Mouse (Mus musculus) heart, embryonic 13.5 days (tissue): ENCODE results near the gene Jag1. TPM values are rescaled to one million over a fixed set of nuclear protein-coding genes. Genes with fewer than 3 reads are reported as not detected.

ENCODE experiments used
- ATAC-seq: fragments of 200-750 bp; cut with Nextera tagmentation; 2 replicates; pipeline ENCODE4 v1.8.0; 2017; ENCODE audit warnings: moderate TSS enrichment; ENCODE audit not compliant: insufficient number of reproducible peaks, low FRiP score, low TSS enrichment; ENCODE audit errors: extremely low read depth
- H3K27ac ChIP-seq: fragments of 300-500 bp; sonication (generic); replicated peaks from 2 replicates; pipeline ENCODE4 v1.5.1; 2015; ENCODE audit warnings: moderate library complexity, mild to moderate bottlenecking, inconsistent platforms
- H3K27me3 ChIP-seq: fragments of 300-500 bp; sonication (generic); replicated peaks from 2 replicates; pipeline ENCODE4 v1.6.1; 2015; ENCODE audit warnings: mild to moderate bottlenecking, inconsistent platforms
- H3K36me3 ChIP-seq: fragments of 300-500 bp; sonication (generic); 2 replicates; pipeline ENCODE4 v1.6.1; 2015; ENCODE audit warnings: mild to moderate bottlenecking, inconsistent platforms
- H3K4me1 ChIP-seq: fragments of 300-500 bp; sonication (generic); 2 replicates; pipeline ENCODE4 v1.6.1; 2015; ENCODE audit warnings: inconsistent platforms
- H3K4me2 ChIP-seq: fragments of 300-500 bp; sonication (generic); 2 replicates; pipeline ENCODE4 v1.6.1; 2015; ENCODE audit warnings: inconsistent platforms, mild to moderate bottlenecking, moderate library complexity
- H3K4me3 ChIP-seq: fragments of 300-500 bp; sonication (generic); 2 replicates; pipeline ENCODE4 v1.5.1; 2015; ENCODE audit warnings: moderate library complexity, mild to moderate bottlenecking, inconsistent platforms
- H3K9ac ChIP-seq: fragments of 300-500 bp; sonication (generic); 2 replicates; pipeline ENCODE4 v1.6.1; 2015; ENCODE audit warnings: inconsistent platforms, mild to moderate bottlenecking, moderate library complexity
- H3K9me3 ChIP-seq: fragments of 300-500 bp; sonication (generic); 2 replicates; pipeline ENCODE4 v1.6.1; 2016; ENCODE audit warnings: inconsistent platforms
- WGBS: fragments of 180-500 bp; shearing (Covaris S2); methylation state at CpG from one replicate; pipeline ENCODE4 v1.1.7; 2015; ENCODE audit warnings: mixed read lengths; 5-methylcytosine and 5-hydroxymethylcytosine counted together
- polyA plus RNA-seq: library from polyadenylated mRNA; unstranded; fragments of >200 nt; fragmentation: Nextera tagmentation; extraction: Ambion mirVana; gene quantifications from 2 replicates; pipeline ENCODE4 v1.2.1, GENCODE M21; 2015

Jag1 gene
- 12.0 and 12.6 TPM in 2 replicates for polyA plus RNA-seq

GRCm38 (mm10) chr2:137116025-137116674 is at the start of gene Jag1:
Gene Jag1 (minus strand): TSS chr2:137116644.
- H3K9ac ChIP-seq = peak within 1 kb of the TSS; percentile 92
- peaks cover 34% of the 10 kb centered on the region for H3K4me1 ChIP-seq
- WGBS = 0% methylated on average over 56 of the region's 59 CpGs
- peak within 1 kb of the TSS; percentile 94 for H3K4me2 ChIP-seq
- no peaks in the 10 kb centered on the region for H3K27me3 ChIP-seq
- no peak for ATAC-seq
- H3K4me3 ChIP-seq = peak within 1 kb of the TSS; percentile 79
- no peaks in the 10 kb centered on the region for H3K9me3 ChIP-seq
- H3K27ac ChIP-seq = peak within 1 kb of the TSS; percentile 98
- no peaks in the 10 kb centered on the region for H3K36me3 ChIP-seq

GRCm38 (mm10) chr2:137156018-137156417 is 39.6 kb upstream of the Jag1 start:
- WGBS = 64% methylated on average over 1 of the region's 1 CpGs
- no peak for ATAC-seq
- no peak overlapping the region for H3K9ac ChIP-seq
- 0 out of 2 replicates have a peak, but pooled peaks cover 5% of the 10 kb centered on the region for H3K4me1 ChIP-seq
- no peak overlapping the region for H3K27ac ChIP-seq
- H3K9me3 ChIP-seq = no peaks in the 10 kb centered on the region
- no peak overlapping the region for H3K4me3 ChIP-seq
- no peaks in the 10 kb centered on the region for H3K36me3 ChIP-seq
- H3K4me2 ChIP-seq = no peak overlapping the region
- no peaks in the 10 kb centered on the region for H3K27me3 ChIP-seq

DNA sequence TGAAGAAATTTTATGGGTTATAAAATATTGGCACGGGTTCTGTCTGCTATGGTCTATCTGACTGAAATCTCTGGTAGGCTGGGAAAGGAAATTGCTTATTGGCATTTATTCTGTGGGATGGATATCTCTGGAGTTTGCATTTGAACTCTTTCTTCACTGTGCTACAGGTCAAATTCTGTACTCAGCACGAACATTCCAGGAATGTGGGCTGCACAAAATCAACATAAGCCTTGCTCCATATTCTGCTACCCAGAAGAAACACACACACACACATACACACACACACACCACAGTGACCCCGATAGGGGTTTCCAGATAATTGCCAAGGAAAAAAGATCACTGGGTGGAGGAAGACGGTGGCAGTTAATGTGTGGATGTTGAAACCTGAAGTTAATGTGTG is 37.4 kb upstream of the Jag1 start:
- Histone ChIP-seq H3K27ac (no peak overlapping the region), H3K36me3 (no peaks in the 10 kb centered on the region), H3K9me3 (no peaks in the 10 kb centered on the region), H3K4me2 (no peak overlapping the region), H3K27me3 (no peaks in the 10 kb centered on the region), H3K4me3 (no peak overlapping the region), H3K9ac (no peak overlapping the region), H3K4me1 (0 out of 2 replicates have a peak, but pooled peaks cover 5% of the 10 kb centered on the region)
- ATAC-seq = no peak
- WGBS = 19% methylated on average over 4 of the region's 4 CpGs

DNA sequence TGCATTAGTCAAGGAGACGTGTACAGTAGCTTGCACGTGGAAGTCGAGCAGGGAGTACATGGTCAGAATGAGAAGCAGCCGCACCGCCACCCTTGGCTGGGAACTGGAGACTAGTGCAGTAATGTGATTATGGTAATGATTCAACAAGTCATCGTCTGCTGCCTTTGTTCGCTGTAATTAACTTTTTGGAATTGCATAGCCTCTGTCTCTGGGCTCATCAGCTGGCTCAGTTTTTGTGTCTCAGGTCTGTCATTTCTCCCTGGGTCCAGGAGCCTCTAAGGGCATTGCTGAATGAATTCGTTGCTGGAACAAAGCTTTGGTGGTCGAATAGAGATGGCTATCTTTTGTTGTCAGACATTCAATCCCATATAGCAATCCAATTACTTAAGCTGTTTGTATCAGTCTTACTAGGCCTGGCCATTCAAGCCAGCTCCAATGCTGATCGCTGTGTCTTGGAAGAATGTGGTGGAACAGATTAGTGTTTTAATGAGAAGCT is 36.8 kb upstream of the Jag1 start:
- 82% methylated on average over 10 of the region's 10 CpGs for WGBS
- ATAC-seq = no peak

GRCm38 (mm10) chr2:137150953-137151352 is 34.5 kb upstream of the Jag1 start:
- Histone ChIP-seq H3K36me3 (no peaks in the 10 kb centered on the region), H3K9ac (no peak overlapping the region), H3K9me3 (no peaks in the 10 kb centered on the region), H3K4me1 (0 out of 2 replicates have a peak, but pooled peaks cover 5% of the 10 kb centered on the region), H3K4me2 (no peak overlapping the region), H3K27me3 (no peaks in the 10 kb centered on the region), H3K27ac (no peak overlapping the region), H3K4me3 (no peak overlapping the region)
- 86% methylated on average over 3 of the region's 3 CpGs for WGBS
- no peak for ATAC-seq

More for the DNA sequence above, 36.8 kb upstream of the Jag1 start:
- Histone ChIP-seq H3K4me3 (no peak overlapping the region), H3K4me2 (no peak overlapping the region), H3K9ac (no peak overlapping the region), H3K4me1 (0 out of 2 replicates have a peak, but pooled peaks cover 5% of the 10 kb centered on the region), H3K9me3 (no peaks in the 10 kb centered on the region), H3K36me3 (no peaks in the 10 kb centered on the region), H3K27ac (no peak overlapping the region), H3K27me3 (no peaks in the 10 kb centered on the region)

- Histone ChIP-seq H3K4me3 (no peak overlapping the region), H3K4me1 (no peaks in the 10 kb centered on the region), H3K27ac (no peak overlapping the region), H3K9ac (no peak overlapping the region), H3K36me3 (no peaks in the 10 kb centered on the region), H3K9me3 (no peaks in the 10 kb centered on the region), H3K4me2 (no peak overlapping the region), H3K27me3 (no peaks in the 10 kb centered on the region)
- ATAC-seq = no peak
- 80% methylated on average over 2 of the region's 2 CpGs for WGBS
These were observed 30.7 kb upstream of the Jag1 start for GRCm38 (mm10) chr2:137146938-137147666.

DNA sequence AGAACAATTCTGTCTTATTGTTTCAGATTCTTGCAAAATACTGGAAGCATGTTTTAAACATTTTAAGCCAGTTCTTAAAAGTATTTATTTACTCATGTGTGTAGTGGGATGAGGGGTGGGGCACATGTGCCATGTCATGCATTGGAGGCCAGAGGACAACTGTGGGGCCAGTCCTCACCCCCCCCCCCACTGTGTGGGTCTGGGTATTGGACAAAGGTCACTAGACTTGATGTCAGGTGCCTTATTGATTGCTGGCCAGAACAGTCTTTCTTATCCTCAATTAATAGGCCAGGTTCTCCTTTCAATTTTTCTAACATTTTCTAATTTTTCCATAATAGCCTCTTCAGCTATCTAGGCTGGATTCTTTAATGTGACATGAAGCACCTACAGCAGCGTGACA is 21.6 kb upstream of the Jag1 start:
- no peak overlapping the region for H3K4me2 ChIP-seq
- H3K4me1 ChIP-seq = 0 out of 2 replicates have a peak, but pooled peaks cover 4% of the 10 kb centered on the region
- H3K4me3 ChIP-seq = no peak overlapping the region
- no peaks in the 10 kb centered on the region for H3K9me3 ChIP-seq
- no peaks in the 10 kb centered on the region for H3K36me3 ChIP-seq
- H3K27ac ChIP-seq = no peak overlapping the region
- ATAC-seq = no peak
- no peak overlapping the region for H3K9ac ChIP-seq
- H3K27me3 ChIP-seq = no peaks in the 10 kb centered on the region
- WGBS = 70% methylated on average over 1 of the region's 1 CpGs

DNA sequence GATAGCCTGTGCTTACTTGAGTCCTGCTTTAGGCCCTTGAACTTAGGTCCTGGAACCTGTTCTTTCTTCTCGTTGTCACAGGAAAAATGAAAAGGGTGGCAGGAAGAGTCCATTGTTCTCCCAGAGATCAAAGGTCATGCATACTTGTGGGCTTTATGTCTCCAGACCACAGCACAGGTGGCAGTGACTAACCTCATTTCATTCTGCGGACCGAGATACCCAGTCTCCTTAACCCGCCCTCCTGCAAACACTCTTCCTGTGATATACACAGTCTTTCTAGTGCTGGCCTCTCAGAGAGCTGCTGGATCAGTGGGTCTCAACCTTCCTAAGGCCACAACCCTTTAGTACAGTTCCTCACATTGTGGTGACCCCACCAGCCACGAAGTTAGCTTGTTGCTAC is 17.6 kb upstream of the Jag1 start:
- 0 out of 2 replicates have a peak, but pooled peaks cover 4% of the 10 kb centered on the region for H3K4me1 ChIP-seq
- no peak overlapping the region for H3K27ac ChIP-seq
- no peaks in the 10 kb centered on the region for H3K36me3 ChIP-seq
- no peaks in the 10 kb centered on the region for H3K9me3 ChIP-seq
- no peak overlapping the region for H3K4me2 ChIP-seq
- no peak overlapping the region for H3K4me3 ChIP-seq
- WGBS = 67% methylated on average over 5 of the region's 5 CpGs
- no peak for ATAC-seq
- no peaks in the 10 kb centered on the region for H3K27me3 ChIP-seq
- H3K9ac ChIP-seq = no peak overlapping the region

GRCm38 (mm10) chr2:137124861-137125260 is 8.4 kb upstream of the Jag1 start:
- H3K4me3 ChIP-seq = no peak overlapping the region
- WGBS = 66% methylated on average over 1 of the region's 1 CpGs
- ATAC-seq = no peak

GRCm38 (mm10) chr2:137117321-137117690 is 862 bp upstream of the Jag1 start:
- H3K4me2 ChIP-seq = peak overlapping the region; percentile 94
- peak; percentile 64 for ATAC-seq
- under 1% methylated on average over 33 of the region's 33 CpGs for WGBS
- H3K9ac ChIP-seq = peak overlapping the region; percentile 89
- H3K4me3 ChIP-seq = peak overlapping the region; percentile 79
- no peaks in the 10 kb centered on the region for H3K27me3 ChIP-seq
- peak overlapping the region; percentile 98 for H3K27ac ChIP-seq
- H3K36me3 ChIP-seq = no peaks in the 10 kb centered on the region
- no peaks in the 10 kb centered on the region for H3K9me3 ChIP-seq
- H3K4me1 ChIP-seq = peaks cover 22% of the 10 kb centered on the region

More at GRCm38 (mm10) chr2:137124861-137125260, 8.4 kb upstream of the Jag1 start:
- Histone ChIP-seq H3K4me2 (no peak overlapping the region), H3K27me3 (no peaks in the 10 kb centered on the region), H3K4me1 (no peaks in the 10 kb centered on the region), H3K27ac (no peak overlapping the region), H3K9me3 (peaks cover 7% of the 10 kb centered on the region; the same call in 1 of the 2 replicates), H3K9ac (no peak overlapping the region), H3K36me3 (no peaks in the 10 kb centered on the region)

- peak overlapping the region; percentile 92 for H3K9ac ChIP-seq
- H3K4me1 ChIP-seq = peaks cover 27% of the 10 kb centered on the region
- ATAC-seq = peak; percentile 70; the same call in 1 of the 2 replicates
- peak overlapping the region; percentile 94 for H3K4me2 ChIP-seq
- under 1% methylated on average over 59 of the region's 61 CpGs for WGBS
- no peaks in the 10 kb centered on the region for H3K36me3 ChIP-seq
- H3K4me3 ChIP-seq = peak overlapping the region; percentile 79
- H3K9me3 ChIP-seq = no peaks in the 10 kb centered on the region
- peak overlapping the region; percentile 98 for H3K27ac ChIP-seq
- H3K27me3 ChIP-seq = no peaks in the 10 kb centered on the region
These were observed 354 bp upstream of the Jag1 start for GRCm38 (mm10) chr2:137116675-137117320.
